Mouse (Mus musculus) brown adipose tissue, adult 24 weeks (tissue): Measurements from ENCODE around the gene Syt15. TPM values are rescaled to one million over a fixed set of nuclear protein-coding genes. Genes with fewer than 3 reads are reported as not detected.
"Not testable (repeated sequence)": the region's sequence is repeated elsewhere in the genome, so short reads cannot be mapped to it uniquely, and the experiment has no call there.

Experiments used
- H3K27ac ChIP-seq: fragments of 200-500 bp; replicated peaks from 2 replicates; pipeline ENCODE4 v1.5.1; 2012; ENCODE audit warnings: low read depth, mild to moderate bottlenecking, low read length
- H3K4me1 ChIP-seq: fragments of 200-500 bp; 2 replicates; pipeline ENCODE4 v1.6.1; 2012; ENCODE audit warnings: low read length, mixed read lengths; ENCODE audit not compliant: control insufficient read depth, insufficient read depth, insufficient read length
- H3K4me3 ChIP-seq: fragments of 200-500 bp; 2 replicates; pipeline ENCODE4 v1.5.1; 2012; ENCODE audit warnings: low read depth, mild to moderate bottlenecking, low read length, moderate library complexity; ENCODE audit not compliant: insufficient read depth
- polyA plus RNA-seq: library from polyadenylated mRNA; stranded (reverse); fragments of >200 nt; gene quantifications from 2 replicates; pipeline ENCODE4 v1.2.4, GENCODE M21; 2012; ENCODE audit not compliant: missing spikeins, insufficient read depth, insufficient read length

Syt15 gene
- polyA plus RNA-seq, 1 experiment, result not detected

DNA sequence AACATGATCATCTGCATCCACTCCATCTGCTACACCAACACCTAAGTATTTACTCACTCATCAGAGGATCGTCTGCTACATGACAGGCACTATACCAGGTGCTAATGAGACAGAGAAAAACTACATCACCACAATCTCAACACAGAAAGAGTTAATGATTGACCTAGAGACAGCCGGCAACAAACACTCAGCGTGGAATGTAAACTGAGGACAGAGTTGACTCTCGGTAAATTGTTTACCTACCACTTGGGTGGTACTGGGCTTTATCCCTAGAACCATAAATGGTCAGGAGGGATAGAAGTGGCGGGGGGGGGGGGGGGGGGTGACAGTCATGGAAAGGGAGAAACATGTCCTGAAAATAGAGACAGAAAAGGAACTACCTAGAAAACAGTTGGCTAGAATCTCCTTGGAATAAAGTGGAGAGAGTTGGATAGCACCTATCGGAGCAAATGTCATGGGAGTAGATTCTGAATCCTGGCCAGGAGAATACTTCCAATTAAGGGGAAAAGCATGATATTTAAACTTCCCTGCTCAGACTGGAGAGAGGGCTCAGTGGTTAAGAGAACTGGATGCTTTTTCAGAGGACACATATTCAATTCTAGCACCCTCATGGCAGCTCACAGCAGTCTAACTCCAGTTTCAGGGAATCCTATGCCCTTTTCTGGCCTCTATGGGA, 33.2 kb downstream of the Syt15 start:
- Histone ChIP-seq H3K4me3 (no peak overlapping the region), H3K27ac (no peak overlapping the region), H3K4me1 (peaks cover 3% of the 10 kb centered on the region; the same call in 1 of the 2 replicates)

DNA sequence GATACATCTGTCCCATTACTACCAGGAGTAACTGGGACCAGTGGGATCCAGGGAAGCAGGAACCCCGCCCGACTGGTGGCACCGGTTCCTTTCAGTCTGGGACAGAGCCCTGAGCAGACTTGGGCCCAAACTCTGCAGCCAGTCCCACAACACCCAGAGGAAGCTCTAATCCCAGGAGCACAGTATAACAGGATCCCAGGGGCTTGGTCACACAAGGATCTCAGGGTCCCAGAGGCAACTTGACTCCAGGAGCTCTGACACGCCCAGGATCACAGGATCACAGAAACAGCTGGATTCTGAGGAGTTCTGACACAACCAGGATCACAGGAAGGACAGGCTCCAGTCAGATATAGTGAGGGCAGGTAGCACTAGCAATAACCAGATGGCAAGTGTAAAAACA, 33.9 kb downstream of the Syt15 start:
- peaks cover 3% of the 10 kb centered on the region; the same call in 1 of the 2 replicates for H3K4me1 ChIP-seq
- H3K27ac ChIP-seq, result peak overlapping the region; percentile 15; the same call in 1 of the 2 replicates
- H3K4me3 ChIP-seq, result no peak overlapping the region

DNA sequence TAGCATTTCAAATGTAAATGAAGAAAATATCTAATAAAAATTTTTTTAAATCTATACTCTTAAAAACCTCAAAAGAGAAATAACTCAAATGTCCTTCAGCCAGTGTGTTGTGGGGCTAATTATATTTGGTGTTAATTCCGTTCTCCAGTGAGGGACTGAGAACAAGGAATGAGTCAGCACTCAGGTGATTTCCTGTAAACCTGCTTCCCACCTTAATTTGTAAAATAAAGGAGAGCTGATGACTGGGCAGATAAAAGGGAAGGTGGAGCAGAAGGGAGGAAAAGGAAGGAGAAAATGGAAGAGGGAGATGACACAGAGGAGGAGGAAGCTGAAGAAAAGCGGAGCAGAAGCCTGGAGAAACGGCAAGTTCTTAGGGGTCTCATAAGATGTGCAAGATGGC, 39.1 kb downstream of the Syt15 start:
- H3K27ac ChIP-seq, H3K4me1 ChIP-seq, H3K4me3 ChIP-seq: not testable (repeated sequence)

DNA sequence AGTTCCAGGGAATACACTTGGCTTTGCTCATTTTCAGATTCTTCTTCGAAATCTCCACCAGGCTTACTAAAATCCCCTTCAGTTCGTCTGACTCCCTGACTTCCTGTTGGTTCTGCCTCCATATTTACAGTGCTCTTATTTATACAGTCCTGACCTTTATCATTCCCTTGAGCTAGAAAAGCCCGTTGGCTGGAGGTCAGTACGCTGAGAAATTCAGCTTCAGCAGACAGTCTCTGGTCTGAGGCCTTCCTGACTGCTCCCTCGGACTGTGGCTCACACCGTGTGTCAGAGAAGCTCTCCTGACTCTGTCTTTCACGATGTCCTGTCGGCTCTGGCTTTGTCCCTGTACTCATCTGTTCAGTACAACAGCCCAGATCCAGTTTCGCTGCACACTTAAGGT, 48.7 kb downstream of the Syt15 start:
- Histone ChIP-seq H3K27ac (no peak overlapping the region), H3K4me1 (no peaks in the 10 kb centered on the region), H3K4me3 (no peak overlapping the region)

DNA sequence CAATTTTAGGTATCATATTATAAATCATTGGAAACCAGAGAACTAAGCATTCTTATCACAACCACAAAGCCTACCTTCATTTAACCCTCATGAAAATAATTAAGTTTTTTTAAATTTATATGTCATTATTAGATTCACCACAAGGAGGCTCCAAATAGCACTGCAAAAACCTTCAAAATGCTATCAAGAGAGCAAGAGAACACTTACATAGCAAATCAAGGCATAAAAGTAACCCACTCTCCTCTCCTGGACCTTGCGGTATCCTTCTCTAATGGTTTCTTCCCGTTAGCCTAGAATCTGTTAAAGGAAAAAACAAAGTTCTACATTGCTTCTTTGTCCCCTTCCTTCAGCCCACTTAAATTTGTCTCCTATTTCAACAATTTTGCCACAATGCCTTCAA, 53.9 kb downstream of the Syt15 start:
- no peaks in the 10 kb centered on the region for H3K4me1 ChIP-seq
- H3K27ac ChIP-seq, result no peak overlapping the region
- no peak overlapping the region for H3K4me3 ChIP-seq

DNA sequence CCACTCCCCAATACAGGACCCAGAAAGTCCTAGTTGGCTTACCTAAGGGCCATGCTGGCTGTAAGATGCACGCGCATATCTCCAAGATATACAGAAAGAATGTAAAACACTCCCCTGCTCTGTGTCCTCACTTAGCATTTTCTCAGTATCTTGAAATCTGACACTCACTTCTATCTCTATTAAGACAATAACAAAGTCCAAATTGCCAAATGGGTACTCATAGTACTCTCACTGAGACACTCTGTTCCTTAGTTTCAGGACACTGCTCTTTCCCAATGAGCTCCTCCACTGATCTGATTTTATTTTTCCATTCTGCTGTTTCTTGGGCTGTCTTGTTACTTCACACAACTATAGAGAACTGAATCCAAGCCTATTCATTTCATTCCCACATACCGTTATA, 54.7 kb downstream of the Syt15 start:
- Histone ChIP-seq H3K4me3 (no peak overlapping the region), H3K4me1 (no peaks in the 10 kb centered on the region), H3K27ac (no peak overlapping the region)

DNA sequence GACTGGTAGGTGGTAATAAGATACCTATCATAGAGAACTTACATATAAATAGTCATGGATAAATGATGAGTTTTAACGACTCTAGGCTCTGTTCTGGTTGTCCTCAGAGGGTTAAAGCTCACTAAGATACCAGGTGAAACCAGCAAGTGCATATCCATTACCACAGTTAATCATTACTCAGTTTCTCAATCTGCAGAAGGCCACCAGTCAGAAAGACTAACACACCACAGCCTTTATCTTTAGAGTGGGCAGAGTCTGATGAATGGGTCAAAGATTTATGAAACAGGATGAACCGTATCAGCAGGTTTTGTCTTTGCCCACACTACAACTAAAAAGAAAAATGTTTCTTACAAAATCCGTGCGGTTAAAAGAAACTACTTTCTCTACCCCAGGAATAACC, 55.8 kb downstream of the Syt15 start:
- H3K4me1 ChIP-seq, result no peaks in the 10 kb centered on the region
- no peak overlapping the region for H3K27ac ChIP-seq
- H3K4me3 ChIP-seq, result no peak overlapping the region

DNA sequence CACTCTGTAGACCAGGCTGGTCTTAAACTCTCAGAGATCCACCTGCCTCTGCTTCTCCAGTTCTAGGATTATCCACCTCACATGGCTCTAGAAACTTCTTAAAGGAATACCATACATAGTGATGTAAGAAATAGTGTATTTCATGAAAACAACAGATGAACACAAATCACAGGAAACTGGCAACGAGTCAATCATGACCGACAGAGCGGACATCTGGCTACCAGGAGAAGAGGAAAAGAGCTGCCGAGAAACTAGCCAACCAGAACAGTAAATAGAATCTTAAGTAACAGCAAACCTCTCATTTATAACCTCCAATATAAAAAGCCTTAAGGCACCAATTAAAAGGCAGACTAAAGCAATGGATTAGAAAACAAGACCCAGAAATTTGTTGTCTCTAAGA, 60.3 kb downstream of the Syt15 start:
- no peaks in the 10 kb centered on the region for H3K4me1 ChIP-seq
- no peak overlapping the region for H3K27ac ChIP-seq
- H3K4me3 ChIP-seq, result no peak overlapping the region

Other genes with a start within 250 kb of the Syt15 start
- gene Zfp488, start 240.8 kb upstream of the Syt15 start, polyA plus RNA-seq, result not detected in 2 replicates
- not detected in 2 replicates for gene Gm30083, start 204.4 kb upstream of the Syt15 start, polyA plus RNA-seq
- gene Gm5460, start 202.8 kb upstream of the Syt15 start, polyA plus RNA-seq, result not detected in 2 replicates
- not detected in 2 replicates for gene Antxrl, start 166.9 kb upstream of the Syt15 start, polyA plus RNA-seq
- 2.2 and 4.6 TPM in 2 replicates for gene Anxa8, start 133.6 kb upstream of the Syt15 start, polyA plus RNA-seq
- not detected in 2 replicates for gene A630023A22Rik, start 116.8 kb upstream of the Syt15 start, polyA plus RNA-seq
- gene Npy4r, start 67.1 kb upstream of the Syt15 start, polyA plus RNA-seq, result not detected in 2 replicates
- gene Gprin2, start 17.9 kb upstream of the Syt15 start, polyA plus RNA-seq, result 0.12 and 1.2 TPM in 2 replicates
- gene Shld2, start 90.9 kb downstream of the Syt15 start, polyA plus RNA-seq, result 6.3 and 9.9 TPM in 2 replicates
- 115 and 160 TPM in 2 replicates for gene Glud1, start 91.1 kb downstream of the Syt15 start, polyA plus RNA-seq
- gene Fam25c, start 135.8 kb downstream of the Syt15 start, polyA plus RNA-seq, result 2.9 TPM in 1 of 2 replicates, not detected in the other
- gene Sncg, start 155.2 kb downstream of the Syt15 start, polyA plus RNA-seq, result 136 and 188 TPM in 2 replicates
- 5.0 and 12.8 TPM in 2 replicates for gene Mmrn2, start 155.9 kb downstream of the Syt15 start, polyA plus RNA-seq